Mouse (Mus musculus): Measurements from ENCODE around the gene Ppil4. TPM values are rescaled to one million over a fixed set of nuclear protein-coding genes. Genes with fewer than 3 reads are reported as not detected.

Gene Ppil4
- polyA plus RNA-seq, 1 experiment from 2014 or later = 49.1 TPM

GRCm38 (mm10) chr10:7845991-7846390 lies 53.3 kb downstream of the Ppil4 start:
- ATAC-seq (replicated peaks; ENCODE audit: insufficient number of reproducible peaks, low FRiP score, low TSS enrichment, low read depth) (no peak), DNase-seq (ENCODE audit: low spot score) (no peak)
- no peak overlapping the region for H3K4me2 ChIP-seq (ENCODE audit: low read depth, low read length)
- WGBS = 78% methylated on average over 4 of the region's 4 CpGs
- H3K9ac ChIP-seq (replicated peaks; ENCODE audit: low read length) = no peak overlapping the region
- H3K4me1 ChIP-seq (ENCODE audit: control insufficient read depth, insufficient read depth, low read length) = no peaks in the 10 kb centered on the region
- no peaks in the 10 kb centered on the region for H3K9me3 ChIP-seq (replicated peaks; ENCODE audit: control insufficient read depth, low read length)
- no peak overlapping the region for H3K27ac ChIP-seq (replicated peaks; ENCODE audit: low read depth, low read length)
- no peaks in the 10 kb centered on the region for H3K27me3 ChIP-seq (ENCODE audit: control insufficient read depth, insufficient read depth, low read length)
- no peak overlapping the region for H3K4me3 ChIP-seq (ENCODE audit: low read depth, low read length)
- H3K36me3 ChIP-seq (replicated peaks; ENCODE audit: control insufficient read depth, insufficient read depth, low read depth, low read length) = no peaks in the 10 kb centered on the region

- DNase-seq (ENCODE audit: low spot score) (no peak), ATAC-seq (replicated peaks; ENCODE audit: insufficient number of reproducible peaks, low FRiP score, low TSS enrichment, low read depth) (no peak)
- H3K9me3 ChIP-seq (replicated peaks; ENCODE audit: control insufficient read depth, low read length) = no peaks in the 10 kb centered on the region
- 90% methylated on average over 2 of the region's 2 CpGs for WGBS
- H3K9ac ChIP-seq (replicated peaks; ENCODE audit: low read length) = no peak overlapping the region
- no peak overlapping the region for H3K4me3 ChIP-seq (ENCODE audit: low read depth, low read length)
- H3K4me2 ChIP-seq (ENCODE audit: low read depth, low read length) = no peak overlapping the region
- H3K4me1 ChIP-seq (ENCODE audit: control insufficient read depth, insufficient read depth, low read length) = no peaks in the 10 kb centered on the region
- H3K27ac ChIP-seq (replicated peaks; ENCODE audit: low read depth, low read length) = no peak overlapping the region
- no peaks in the 10 kb centered on the region for H3K27me3 ChIP-seq (ENCODE audit: control insufficient read depth, insufficient read depth, low read length)
- H3K36me3 ChIP-seq (replicated peaks; ENCODE audit: control insufficient read depth, insufficient read depth, low read depth, low read length) = no peaks in the 10 kb centered on the region
Measured at GRCm38 (mm10) chr10:7847166-7847605, 54.5 kb downstream of the Ppil4 start.

GRCm38 (mm10) chr10:7851891-7852290 lies 59.2 kb downstream of the Ppil4 start:
- no peak for ATAC-seq (replicated peaks; ENCODE audit: insufficient number of reproducible peaks, low FRiP score, low TSS enrichment, low read depth)
- Histone ChIP-seq H3K4me3 (ENCODE audit: low read depth, low read length) (no peak overlapping the region), H3K9me3 (replicated peaks; ENCODE audit: control insufficient read depth, low read length) (no peaks in the 10 kb centered on the region), H3K9ac (replicated peaks; ENCODE audit: low read length) (no peak overlapping the region), H3K27me3 (ENCODE audit: control insufficient read depth, insufficient read depth, low read length) (no peaks in the 10 kb centered on the region), H3K27ac (replicated peaks; ENCODE audit: low read depth, low read length) (no peak overlapping the region), H3K4me2 (ENCODE audit: low read depth, low read length) (no peak overlapping the region), H3K4me1 (ENCODE audit: control insufficient read depth, insufficient read depth, low read length) (no peaks in the 10 kb centered on the region), H3K36me3 (replicated peaks; ENCODE audit: control insufficient read depth, insufficient read depth, low read depth, low read length) (no peaks in the 10 kb centered on the region)
- WGBS = 65% methylated on average over 3 of the region's 3 CpGs
- DNase-seq (ENCODE audit: low spot score) = no peak

GRCm38 (mm10) chr10:7860494-7860893 lies 67.8 kb downstream of the Ppil4 start:
- H3K4me3 ChIP-seq (ENCODE audit: low read depth, low read length) = no peak overlapping the region
- H3K4me1 ChIP-seq (ENCODE audit: control insufficient read depth, insufficient read depth, low read length) = no peaks in the 10 kb centered on the region
- 92% methylated on average over 7 of the region's 7 CpGs for WGBS
- H3K27me3 ChIP-seq (ENCODE audit: control insufficient read depth, insufficient read depth, low read length) = no peaks in the 10 kb centered on the region
- H3K27ac ChIP-seq (replicated peaks; ENCODE audit: low read depth, low read length) = no peak overlapping the region
- no peak overlapping the region for H3K9ac ChIP-seq (replicated peaks; ENCODE audit: low read length)
- H3K9me3 ChIP-seq (replicated peaks; ENCODE audit: control insufficient read depth, low read length) = no peaks in the 10 kb centered on the region
- no peak for ATAC-seq (replicated peaks; ENCODE audit: insufficient number of reproducible peaks, low FRiP score, low TSS enrichment, low read depth)
- no peaks in the 10 kb centered on the region for H3K36me3 ChIP-seq (replicated peaks; ENCODE audit: control insufficient read depth, insufficient read depth, low read depth, low read length)
- no peak overlapping the region for H3K4me2 ChIP-seq (ENCODE audit: low read depth, low read length)
- DNase-seq (ENCODE audit: low spot score) = no peak

- Histone ChIP-seq H3K9me3 (replicated peaks; ENCODE audit: control insufficient read depth, low read length) (no peaks in the 10 kb centered on the region), H3K4me1 (ENCODE audit: control insufficient read depth, insufficient read depth, low read length) (no peaks in the 10 kb centered on the region), H3K4me3 (ENCODE audit: low read depth, low read length) (no peak overlapping the region), H3K4me2 (ENCODE audit: low read depth, low read length) (no peak overlapping the region), H3K36me3 (replicated peaks; ENCODE audit: control insufficient read depth, insufficient read depth, low read depth, low read length) (no peaks in the 10 kb centered on the region), H3K27ac (replicated peaks; ENCODE audit: low read depth, low read length) (no peak overlapping the region), H3K9ac (replicated peaks; ENCODE audit: low read length) (no peak overlapping the region), H3K27me3 (ENCODE audit: control insufficient read depth, insufficient read depth, low read length) (no peaks in the 10 kb centered on the region; the same call in 1 of the 2 replicates)
- no peak for DNase-seq (ENCODE audit: low spot score)
- ATAC-seq (replicated peaks; ENCODE audit: insufficient number of reproducible peaks, low FRiP score, low TSS enrichment, low read depth) = no peak
- 67% methylated on average over 14 of the region's 14 CpGs for WGBS
Measured at GRCm38 (mm10) chr10:7861259-7861936, 68.7 kb downstream of the Ppil4 start.

GRCm38 (mm10) chr10:7861937-7862657 lies 69.4 kb downstream of the Ppil4 start:
- no peak overlapping the region for H3K27ac ChIP-seq (replicated peaks; ENCODE audit: low read depth, low read length)
- DNase-seq (ENCODE audit: low spot score) (no peak), ATAC-seq (replicated peaks; ENCODE audit: insufficient number of reproducible peaks, low FRiP score, low TSS enrichment, low read depth) (no peak)
- H3K9me3 ChIP-seq (replicated peaks; ENCODE audit: control insufficient read depth, low read length) = no peaks in the 10 kb centered on the region
- no peaks in the 10 kb centered on the region; the same call in 1 of the 2 replicates for H3K4me1 ChIP-seq (ENCODE audit: control insufficient read depth, insufficient read depth, low read length)
- no peaks in the 10 kb centered on the region for H3K36me3 ChIP-seq (replicated peaks; ENCODE audit: control insufficient read depth, insufficient read depth, low read depth, low read length)
- no peak overlapping the region for H3K9ac ChIP-seq (replicated peaks; ENCODE audit: low read length)
- WGBS = 91% methylated on average over 25 of the region's 25 CpGs
- H3K27me3 ChIP-seq (ENCODE audit: control insufficient read depth, insufficient read depth, low read length) = peaks cover 7% of the 10 kb centered on the region; the same call in 1 of the 2 replicates
- no peak overlapping the region for H3K4me2 ChIP-seq (ENCODE audit: low read depth, low read length)
- no peak overlapping the region for H3K4me3 ChIP-seq (ENCODE audit: low read depth, low read length)

GRCm38 (mm10) chr10:7863411-7863810 lies 70.7 kb downstream of the Ppil4 start:
- ATAC-seq (replicated peaks; ENCODE audit: insufficient number of reproducible peaks, low FRiP score, low TSS enrichment, low read depth) = no peak
- Histone ChIP-seq H3K4me2 (ENCODE audit: low read depth, low read length) (no peak overlapping the region), H3K9me3 (replicated peaks; ENCODE audit: control insufficient read depth, low read length) (no peaks in the 10 kb centered on the region), H3K36me3 (replicated peaks; ENCODE audit: control insufficient read depth, insufficient read depth, low read depth, low read length) (no peaks in the 10 kb centered on the region), H3K27me3 (ENCODE audit: control insufficient read depth, insufficient read depth, low read length) (peaks cover 12% of the 10 kb centered on the region; the same call in 1 of the 2 replicates), H3K4me1 (ENCODE audit: control insufficient read depth, insufficient read depth, low read length) (no peaks in the 10 kb centered on the region; the same call in 1 of the 2 replicates), H3K9ac (replicated peaks; ENCODE audit: low read length) (no peak overlapping the region), H3K4me3 (ENCODE audit: low read depth, low read length) (no peak overlapping the region), H3K27ac (replicated peaks; ENCODE audit: low read depth, low read length) (no peak overlapping the region)
- WGBS = 93% methylated on average over 6 of the region's 6 CpGs
- DNase-seq (ENCODE audit: low spot score) = no peak

- Histone ChIP-seq H3K4me2 (ENCODE audit: low read depth, low read length) (no peak overlapping the region), H3K36me3 (replicated peaks; ENCODE audit: control insufficient read depth, insufficient read depth, low read depth, low read length) (no peaks in the 10 kb centered on the region), H3K9me3 (replicated peaks; ENCODE audit: control insufficient read depth, low read length) (no peaks in the 10 kb centered on the region), H3K9ac (replicated peaks; ENCODE audit: low read length) (no peak overlapping the region), H3K4me1 (ENCODE audit: control insufficient read depth, insufficient read depth, low read length) (no peaks in the 10 kb centered on the region; the same call in 1 of the 2 replicates), H3K4me3 (ENCODE audit: low read depth, low read length) (no peak overlapping the region), H3K27ac (replicated peaks; ENCODE audit: low read depth, low read length) (no peak overlapping the region), H3K27me3 (ENCODE audit: control insufficient read depth, insufficient read depth, low read length) (peaks cover 12% of the 10 kb centered on the region; the same call in 1 of the 2 replicates)
- ATAC-seq (replicated peaks; ENCODE audit: insufficient number of reproducible peaks, low FRiP score, low TSS enrichment, low read depth) (no peak), DNase-seq (ENCODE audit: low spot score) (no peak)
- 77% methylated on average over 6 of the region's 6 CpGs for WGBS
Measured at GRCm38 (mm10) chr10:7864184-7864583, 71.5 kb downstream of the Ppil4 start.
